Mouse (Mus musculus) CD4-positive, CD25-positive, alpha-beta regulatory T cell, adult 4 months (primary cell): Measurements from ENCODE around the gene Rad54l. TPM values are rescaled to one million over a fixed set of nuclear protein-coding genes. Genes with fewer than 3 reads are reported as not detected.
A peak's percentile ranks its signal among the peaks of the same experiment; 100 is the strongest.

ENCODE experiments used
- ATAC-seq: one replicate; pipeline ENCODE4 v1.8.0; 2017
- polyA plus RNA-seq, 2 experiments: library from polyadenylated mRNA; unstranded; fragments of 100-300 nt; shearing (Covaris generic); gene quantifications; one replicate each; pipeline ENCODE4 v1.2.1; 2017

Gene Rad54l
- polyA plus RNA-seq, 2 experiments from 2014 or later, result 4.8 to 7.8 TPM

DNA sequence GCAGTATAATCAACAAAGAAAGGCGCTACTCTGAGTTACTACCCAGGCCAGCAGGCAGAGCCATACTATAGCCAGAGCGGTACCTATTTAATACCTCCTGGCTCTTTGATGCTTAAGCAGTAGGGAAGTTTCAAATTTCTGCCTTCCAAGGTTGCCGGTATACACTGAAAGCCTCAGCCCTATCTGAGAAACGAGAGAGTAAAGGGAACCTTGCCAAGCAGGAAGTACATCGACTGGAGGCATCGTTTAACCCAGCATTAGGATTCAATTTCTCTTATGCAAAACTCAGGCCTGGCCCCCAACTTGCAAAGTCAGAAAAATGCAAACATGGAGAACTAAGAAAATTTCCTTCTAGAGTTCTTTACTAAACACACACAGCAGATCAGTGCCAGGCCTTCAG, 53.4 kb downstream of the Rad54l start:
- no peak for ATAC-seq

DNA sequence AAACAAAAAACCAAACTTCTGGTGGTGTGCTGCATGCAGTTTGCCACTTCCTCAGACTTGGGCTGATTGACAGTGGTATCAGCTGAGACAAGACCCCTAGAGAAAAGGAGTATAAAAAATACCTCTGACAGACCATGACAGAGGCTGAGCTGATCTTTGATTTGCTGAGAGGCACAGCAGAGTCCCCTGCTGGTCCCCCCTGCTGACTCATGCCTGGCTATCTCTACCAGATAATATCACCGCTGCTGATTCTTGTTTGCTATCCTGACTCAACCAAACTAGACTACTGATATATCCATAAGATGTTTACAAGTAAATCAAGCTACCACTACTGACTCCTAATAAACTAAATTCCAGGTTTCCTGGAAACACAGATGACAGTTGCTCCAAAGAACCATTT, 59.6 kb downstream of the Rad54l start:
- no peak for ATAC-seq

DNA sequence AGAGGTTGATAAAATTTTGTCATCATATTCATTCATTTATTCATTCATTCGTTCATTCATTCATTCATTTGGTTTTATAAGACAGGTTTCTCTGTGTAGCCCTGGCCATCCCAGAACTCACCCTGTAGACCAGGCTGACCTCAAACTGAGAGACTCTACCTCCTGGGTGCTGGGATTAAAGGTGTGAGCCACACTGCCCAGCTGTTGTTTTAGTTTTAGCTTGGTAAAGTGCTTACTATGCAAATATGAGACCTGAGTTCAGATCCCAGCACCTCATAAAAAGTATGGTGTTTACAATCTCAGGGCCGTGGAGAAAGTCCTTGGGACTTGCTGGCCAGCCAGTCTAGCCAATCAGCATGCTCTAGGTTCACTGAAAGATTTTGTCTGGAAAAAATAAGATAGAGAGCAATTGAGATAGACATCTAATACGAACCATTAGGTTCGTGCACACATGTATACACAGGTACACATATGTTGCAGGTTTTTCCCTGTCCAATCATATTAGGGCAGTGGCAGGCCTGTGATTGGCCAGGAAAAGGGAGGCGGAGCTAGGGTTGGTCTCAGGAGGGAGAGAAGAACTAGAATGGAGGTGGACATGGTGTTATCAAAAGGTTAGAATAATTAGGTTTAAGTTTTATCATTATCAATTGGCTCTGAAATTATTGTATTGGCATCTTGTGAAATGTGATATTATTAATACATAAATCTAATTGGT, 64.3 kb downstream of the Rad54l start:
- ATAC-seq, result no peak

DNA sequence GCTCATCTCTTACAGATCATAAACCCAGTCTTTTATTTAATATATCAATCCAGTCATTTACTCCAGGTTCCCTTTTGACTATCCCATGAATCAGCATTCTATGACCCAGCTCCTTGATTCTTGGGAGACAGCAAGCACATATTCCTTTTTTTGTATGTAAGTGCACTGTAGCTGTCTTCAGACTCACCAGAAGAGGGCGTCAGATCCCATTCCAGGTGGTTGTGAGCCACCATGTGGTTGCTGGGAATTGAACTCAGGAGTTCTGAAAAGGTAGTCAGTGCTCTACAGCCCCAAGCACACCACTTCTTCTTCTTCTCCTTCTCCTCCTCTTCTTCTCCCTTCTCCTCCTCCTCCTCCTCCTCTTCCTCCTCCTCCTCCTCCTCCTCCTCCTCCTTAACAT, 65.9 kb downstream of the Rad54l start:
- no peak for ATAC-seq

DNA sequence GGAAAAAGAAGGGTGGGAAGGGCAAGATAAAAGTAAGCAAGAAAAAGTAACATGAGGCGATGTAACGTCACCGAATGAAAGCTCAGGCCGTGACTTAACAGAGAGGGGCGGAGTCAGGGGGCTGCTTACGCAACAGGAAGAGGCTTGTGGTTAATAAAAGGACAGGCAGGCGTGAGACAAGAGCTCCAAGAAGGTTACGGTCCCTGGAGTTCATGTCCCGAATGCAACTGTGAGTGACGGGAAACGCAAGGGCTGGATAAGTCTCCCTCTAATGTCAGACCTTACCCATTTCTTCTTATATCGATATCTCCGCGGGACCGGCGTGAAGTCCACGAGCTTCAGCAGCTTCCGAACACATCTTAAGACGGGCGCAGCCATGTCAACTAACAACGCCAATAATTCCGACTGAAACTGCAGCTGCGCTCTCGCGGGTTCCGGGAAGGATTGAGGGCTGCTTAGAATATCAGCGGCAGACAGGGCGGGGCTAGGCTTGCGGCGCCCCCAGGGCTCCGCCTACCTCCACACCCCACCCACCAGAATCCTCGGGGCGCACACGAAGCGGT, 70.0 kb downstream of the Rad54l start, which contains the start of gene Nsun4:
TSS of gene Nsun4 (minus strand) at position 478 of the 563 bp plus-strand sequence.
- peak; percentile 92 for ATAC-seq

DNA sequence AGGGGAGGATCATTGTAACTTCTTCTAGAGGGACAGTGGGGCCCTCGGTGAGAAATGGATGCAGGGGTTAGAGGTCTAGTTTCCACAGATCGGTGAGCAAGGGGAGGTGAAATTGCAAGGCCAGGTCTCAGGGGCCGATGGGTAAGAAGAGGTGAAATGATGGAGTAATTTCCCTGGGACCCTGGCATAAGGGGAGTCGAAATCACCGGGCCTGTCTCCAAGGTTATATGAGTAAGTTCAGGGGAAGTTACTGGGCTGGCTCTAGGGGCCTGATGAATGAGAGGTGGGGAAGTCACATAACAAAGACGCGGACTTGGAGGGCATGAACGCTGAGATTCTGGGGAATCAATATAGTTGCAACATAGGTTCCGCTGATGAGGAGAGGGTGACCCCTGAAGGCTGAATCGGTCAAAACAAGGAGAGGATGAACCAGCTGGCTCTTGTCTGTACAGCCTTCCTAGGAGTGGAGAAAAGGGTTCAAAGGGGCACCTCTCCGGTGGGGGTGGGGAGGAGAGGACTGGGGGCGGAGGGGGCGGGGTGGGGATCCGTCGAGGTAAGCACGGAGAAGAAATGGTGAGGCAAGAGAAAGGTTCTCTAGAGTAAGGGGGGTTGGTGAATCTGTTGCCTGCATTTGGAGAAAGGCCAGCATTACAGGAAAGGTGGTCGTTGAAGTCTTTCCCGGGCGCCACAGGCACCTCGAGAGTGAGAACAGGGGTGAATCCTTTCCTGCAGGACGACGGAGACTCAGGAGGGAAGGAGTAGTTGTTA, 70.8 kb downstream of the Rad54l start:
- peak; percentile 5 for ATAC-seq

DNA sequence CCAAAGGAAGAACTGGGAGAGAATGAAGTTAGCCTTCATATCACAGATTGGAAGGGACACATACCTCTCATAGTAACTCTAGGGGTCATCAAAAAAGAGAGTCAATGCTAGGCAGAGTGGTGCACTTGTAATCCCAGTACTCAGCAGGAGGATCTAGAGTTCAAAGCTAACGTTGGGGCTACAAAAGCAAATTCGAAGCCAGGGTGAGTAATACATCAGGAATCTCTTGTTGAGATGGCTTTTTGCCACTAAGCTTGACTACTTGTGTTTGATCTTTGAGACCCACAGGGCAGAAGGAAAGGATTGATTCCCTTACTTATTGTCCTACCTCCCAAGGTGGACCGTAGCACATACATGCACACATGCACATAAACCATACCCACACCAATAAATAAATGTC, 74.3 kb downstream of the Rad54l start:
- ATAC-seq, result no peak

DNA sequence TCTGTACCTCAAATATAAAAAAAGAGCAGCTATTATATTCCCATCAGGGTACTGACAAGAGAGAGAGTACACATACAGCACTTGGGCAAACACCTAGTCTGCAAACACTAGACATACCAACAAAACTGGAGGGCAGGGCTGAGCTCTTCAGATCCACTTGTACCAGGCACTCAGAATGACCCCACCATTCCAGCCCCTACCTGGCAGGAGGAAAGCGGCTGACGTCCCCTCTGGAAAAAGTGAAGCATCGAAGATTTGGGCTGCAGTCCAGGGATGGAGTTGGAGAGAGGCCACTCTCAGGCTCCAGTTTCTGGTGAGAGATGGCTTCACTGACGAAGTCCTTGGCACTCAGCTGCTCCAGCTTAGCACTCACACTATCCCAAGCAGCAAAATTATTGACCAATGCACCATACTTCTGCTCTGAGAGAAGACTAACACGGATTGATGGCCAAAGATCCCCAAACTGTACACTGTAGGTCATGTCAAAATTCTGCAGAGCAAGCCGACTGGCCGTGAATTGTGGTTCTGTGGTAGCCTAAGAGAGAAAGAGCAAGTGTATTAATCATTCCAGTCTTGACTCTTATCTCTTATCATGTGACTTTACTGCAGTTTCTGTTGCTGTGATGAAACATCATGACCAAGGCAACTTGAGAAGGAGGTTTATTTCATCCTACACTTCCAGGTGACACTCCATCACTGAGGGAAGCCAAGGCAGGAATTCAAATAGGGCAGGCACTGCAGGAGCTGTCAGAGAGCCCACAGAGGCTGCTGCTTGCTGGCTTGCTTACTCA, 75.2 kb downstream of the Rad54l start:
- ATAC-seq, result no peak

DNA sequence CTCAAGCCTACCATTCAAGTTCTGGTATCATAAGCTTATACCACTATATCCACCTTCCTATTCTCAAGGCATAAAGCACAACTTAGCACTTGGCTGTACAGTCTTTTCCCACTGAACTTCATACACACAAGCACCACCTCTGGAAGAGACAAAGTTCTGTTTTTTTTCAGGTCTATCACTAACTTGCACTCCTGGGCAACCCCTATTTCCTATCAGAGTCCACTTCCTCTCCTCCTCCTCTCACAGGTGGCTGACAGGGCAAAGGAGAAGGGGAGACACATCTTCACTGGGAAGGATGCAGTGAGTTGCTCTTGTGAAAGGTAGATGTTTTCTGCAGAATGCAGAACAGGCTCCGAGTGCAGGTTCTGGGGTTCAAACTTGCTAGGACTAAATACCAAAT, 75.8 kb downstream of the Rad54l start:
- no peak for ATAC-seq

DNA sequence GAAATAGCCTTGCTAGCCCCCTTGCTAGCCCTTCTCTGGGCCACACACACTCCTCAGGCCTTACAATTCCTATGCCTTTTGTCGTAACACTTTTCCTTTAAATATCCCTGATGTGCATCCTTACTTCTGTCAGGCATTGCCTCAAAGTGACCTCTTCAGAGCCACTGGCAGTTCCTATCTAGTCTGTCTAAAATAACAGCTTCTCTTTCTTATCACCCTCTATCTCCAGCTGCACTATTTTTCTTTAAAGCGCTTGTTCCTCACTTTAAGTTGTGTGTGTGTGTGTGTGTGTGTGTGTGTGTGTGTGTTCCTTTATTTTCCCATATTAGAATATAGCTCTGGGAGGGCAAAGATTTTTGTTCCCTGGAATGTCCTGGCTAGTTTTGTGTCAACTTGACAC, 76.9 kb downstream of the Rad54l start:
- no peak for ATAC-seq

Other genes starting within 250 kb of the Rad54l start
- not detected for gene Kncn, start 239.3 kb downstream of the Rad54l start, polyA plus RNA-seq
- not detected for gene 6430628N08Rik, start 233.0 kb downstream of the Rad54l start, polyA plus RNA-seq
- not detected for gene Dmbx1, start 183.8 kb downstream of the Rad54l start, polyA plus RNA-seq
- 10 to 100 TPM; 48.1 to 85.6 TPM for gene Faah, start 105.8 kb downstream of the Rad54l start, polyA plus RNA-seq
- gene Nsun4, start 69.8 kb downstream of the Rad54l start, polyA plus RNA-seq, result 10 to 100 TPM; 24.1 to 32.9 TPM
- 100 to 1,000 TPM; 779 to 910 TPM for gene Uqcrh, start 48.6 kb downstream of the Rad54l start, polyA plus RNA-seq
- gene Lrrc41, start 48.4 kb downstream of the Rad54l start, polyA plus RNA-seq, result 10 to 100 TPM; 15.7 to 21.8 TPM
- gene Pomgnt1, start 150 bp upstream of the Rad54l start, polyA plus RNA-seq, result 1 to 10 TPM; 6.6 to 10.0 TPM
- gene Lurap1, start 27.6 kb upstream of the Rad54l start, polyA plus RNA-seq, result under 1 TPM; 0.39 to 0.61 TPM
- under 1 TPM in 1 of 2 experiments, not detected in 1; 0.27 TPM for gene Tspan1, start 43.9 kb upstream of the Rad54l start, polyA plus RNA-seq
- gene 1700042G07Rik, start 49.7 kb upstream of the Rad54l start, polyA plus RNA-seq, result not detected
- gene Gm49337, start 49.7 kb upstream of the Rad54l start, polyA plus RNA-seq, result not detected
- gene Pik3r3, start 97.9 kb upstream of the Rad54l start, polyA plus RNA-seq, result 1 to 10 TPM; 3.8 to 5.1 TPM